Mouse (Mus musculus) megakaryocyte-erythroid progenitor cell, adult 5-6 weeks (primary cell): ENCODE measurements around the gene Polr1c. TPM values are rescaled to one million over a fixed set of nuclear protein-coding genes. Genes with fewer than 3 reads are reported as not detected.

Source experiments
- ATAC-seq: replicated peaks from 2 replicates; pipeline ENCODE4 v1.8.0; 2016; ENCODE audit warnings: mild to moderate bottlenecking, inconsistent platforms; ENCODE audit not compliant: severe bottlenecking, poor library complexity, low FRiP score, low TSS enrichment
- total RNA-seq, 2 experiments: library from RNA; stranded (forward) in 1 of 2; stranded (reverse) in 1 of 2; fragments of 200-1000, 215-1000 nt in 1 of 2; fragments of >200 nt in 1 of 2; fragmentation: Nextera tagmentation in 1 of 2; gene quantifications; 2 replicates each; pipeline ENCODE4 v1.2.3; 2014 to 2017

The Polr1c gene
- total RNA-seq, 2 experiments from 2014 or later, result 89.4 to 131 TPM

DNA sequence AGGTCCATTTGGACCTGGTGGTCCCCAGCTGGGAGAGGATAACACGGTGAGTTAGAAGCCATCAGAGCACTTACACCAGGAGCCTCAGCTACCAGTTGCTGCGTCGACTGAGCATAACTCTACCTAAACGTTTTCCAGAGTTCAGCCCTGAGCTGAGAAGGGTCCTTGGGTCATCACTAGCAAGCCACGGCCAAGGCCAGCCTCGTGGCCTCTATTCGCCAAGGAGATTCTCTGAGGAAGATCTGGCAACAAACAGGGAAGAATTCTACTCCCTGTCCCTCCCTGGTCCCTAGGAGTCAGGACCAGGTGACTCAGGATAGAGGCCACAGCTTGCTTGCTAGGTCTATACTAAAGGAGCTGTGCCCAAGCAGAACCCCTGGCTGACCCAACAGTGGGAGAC lies 19.7 kb upstream of the Polr1c start:
- no peak for ATAC-seq

DNA sequence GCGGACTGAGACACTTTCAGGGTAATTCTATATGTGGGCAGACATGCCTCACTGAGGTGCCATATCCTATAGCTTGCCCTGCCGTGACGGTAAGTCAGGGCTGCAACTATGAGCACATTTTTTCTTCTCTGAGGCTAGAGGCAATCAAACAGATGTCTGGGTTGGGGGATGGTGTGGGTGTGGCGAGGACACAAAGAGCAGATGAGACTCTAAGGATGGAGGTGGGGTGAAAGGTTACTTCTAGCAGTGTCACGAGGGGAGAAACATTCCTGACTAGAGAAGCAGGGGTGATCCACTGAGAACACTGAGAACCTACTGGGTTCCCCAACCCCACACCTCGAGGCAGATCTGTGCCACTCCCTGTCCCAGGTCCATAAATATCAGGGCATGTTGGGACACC lies 19.1 kb upstream of the Polr1c start:
- ATAC-seq, result no peak

DNA sequence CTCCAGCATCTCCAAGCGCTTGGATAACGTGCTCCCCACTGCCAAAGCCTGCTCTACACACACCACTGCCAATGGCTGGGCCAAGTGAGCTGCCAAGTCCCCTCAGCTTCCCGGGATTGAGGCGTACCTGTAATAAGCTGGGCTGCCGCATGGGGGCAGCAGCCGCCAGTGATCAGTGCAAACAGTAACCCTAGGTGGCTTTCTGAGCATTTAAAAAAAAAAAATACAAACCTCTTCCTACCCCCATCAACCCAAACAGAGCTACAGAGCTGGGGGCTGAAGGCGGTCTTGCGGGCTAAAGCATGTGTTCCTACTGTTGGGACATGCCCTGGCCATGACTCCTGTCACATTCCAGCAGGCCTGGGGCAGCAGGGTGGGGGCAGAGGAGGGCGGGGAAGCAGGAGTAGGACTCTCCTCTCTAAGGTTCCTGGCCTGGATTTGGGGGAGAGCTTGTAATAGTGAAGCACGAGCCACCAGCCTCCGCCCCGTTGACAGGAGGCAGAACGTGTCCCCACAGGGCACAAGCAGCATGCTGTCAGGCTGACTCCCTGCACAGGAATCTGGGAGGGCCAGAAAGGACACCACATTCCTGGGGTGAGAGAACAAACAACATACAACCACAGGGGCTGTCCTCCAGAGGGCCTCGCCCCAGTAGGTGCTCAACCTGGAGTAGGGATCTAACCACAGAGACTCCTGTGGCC lies 18.2 kb upstream of the Polr1c start:
- ATAC-seq, result peak; percentile 76

DNA sequence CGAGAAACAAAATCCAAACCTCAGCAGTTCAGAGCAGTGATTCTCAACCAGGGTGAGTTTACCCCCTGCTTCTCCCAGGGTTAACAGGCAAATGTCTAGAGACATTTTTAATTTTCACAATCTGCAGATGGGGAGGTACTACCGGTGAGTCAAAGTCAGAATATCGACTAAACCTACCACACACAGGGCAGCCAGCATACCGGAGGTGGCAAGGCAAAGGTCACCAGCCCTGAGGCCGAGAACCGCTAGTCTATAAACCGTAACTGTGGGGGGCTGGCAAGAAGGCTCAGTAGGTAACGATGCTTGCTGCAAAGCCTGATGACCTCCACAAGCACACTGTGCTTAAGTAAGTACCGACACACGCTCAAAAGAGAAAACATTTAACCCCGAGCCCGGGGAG lies 17.6 kb upstream of the Polr1c start:
- ATAC-seq, result no peak

DNA sequence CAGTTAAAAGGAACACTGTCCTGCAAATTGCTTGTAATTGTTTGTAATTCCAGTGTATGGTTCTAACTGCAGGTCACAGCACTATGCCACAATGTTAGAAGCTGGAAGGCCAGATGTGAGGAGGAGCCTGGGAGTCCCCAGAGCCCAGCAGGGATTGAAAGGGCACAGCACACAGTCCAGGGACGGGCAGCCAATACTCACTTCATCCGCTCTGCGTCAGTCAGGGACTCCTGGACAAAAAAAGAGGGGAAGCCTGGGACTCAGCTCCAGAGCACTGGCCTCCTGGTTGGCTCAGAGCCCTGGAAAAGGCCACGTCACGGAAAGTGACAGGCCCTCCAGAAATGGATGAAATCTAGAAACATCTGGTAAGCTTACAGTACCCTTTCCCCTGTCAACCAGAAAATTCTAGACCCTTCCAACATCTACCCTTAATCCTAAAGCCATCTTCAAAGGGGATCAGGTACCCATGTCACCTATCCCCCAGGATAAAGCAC lies 14.4 kb upstream of the Polr1c start:
- ATAC-seq, result no peak

DNA sequence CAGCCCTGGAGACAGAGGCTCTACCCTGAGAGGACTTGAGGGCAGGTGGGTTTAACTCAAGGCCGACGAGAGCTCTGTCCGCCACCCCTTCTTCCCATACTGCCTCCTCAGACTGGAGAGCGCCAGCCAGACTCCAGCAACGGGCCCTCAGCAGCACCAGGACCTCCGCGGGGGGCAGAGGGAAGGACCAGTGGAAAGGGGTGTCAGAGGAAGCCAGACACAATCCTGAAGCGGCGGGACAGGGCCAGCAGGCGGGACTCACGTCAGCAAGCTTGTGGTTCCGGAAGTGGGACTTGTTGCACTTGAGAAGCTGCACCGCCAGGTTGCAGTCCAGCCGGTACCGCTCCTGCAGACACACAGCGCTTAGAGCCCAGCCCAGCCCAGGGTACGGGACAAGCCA lies 11.8 kb upstream of the Polr1c start:
- no peak for ATAC-seq

DNA sequence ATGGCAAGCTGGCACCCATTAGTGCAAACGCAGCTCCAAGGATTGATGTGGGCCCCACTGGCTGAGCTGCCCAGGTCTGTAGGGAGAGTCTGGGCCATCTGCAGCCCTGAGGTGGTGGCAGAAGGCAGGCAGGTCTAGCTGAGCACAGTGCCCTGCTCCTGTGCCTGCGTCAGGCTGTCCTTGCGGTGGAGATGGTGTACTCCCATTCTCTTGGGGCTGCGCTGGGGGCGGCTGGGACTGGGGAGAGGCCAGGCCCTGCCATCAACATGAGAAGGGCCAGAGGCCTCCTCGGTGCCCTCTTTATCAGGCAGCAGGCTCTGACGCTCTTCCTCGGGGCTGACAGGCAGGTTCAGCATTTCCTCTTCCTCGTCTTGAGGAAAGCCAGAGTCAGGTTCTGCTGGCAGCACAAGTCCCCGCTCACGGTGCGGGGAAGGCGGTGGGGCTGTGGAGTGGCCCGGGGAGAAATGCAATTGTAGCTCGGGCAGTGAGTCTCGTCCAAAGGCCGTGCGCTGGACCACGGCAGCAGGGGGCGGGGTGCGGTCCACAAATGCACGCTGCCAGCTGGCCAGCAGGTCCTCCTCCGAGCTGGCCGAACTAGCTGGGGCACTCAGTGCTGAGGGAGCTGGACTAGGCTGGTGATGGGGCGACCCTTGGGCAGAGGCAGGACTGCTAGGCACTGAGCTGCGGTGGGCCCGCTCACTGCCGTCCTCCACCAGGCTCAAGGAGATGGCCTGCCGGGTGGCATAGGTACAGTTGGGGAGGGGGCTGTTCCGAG lies 10.6 kb upstream of the Polr1c start:
- ATAC-seq, result no peak

DNA sequence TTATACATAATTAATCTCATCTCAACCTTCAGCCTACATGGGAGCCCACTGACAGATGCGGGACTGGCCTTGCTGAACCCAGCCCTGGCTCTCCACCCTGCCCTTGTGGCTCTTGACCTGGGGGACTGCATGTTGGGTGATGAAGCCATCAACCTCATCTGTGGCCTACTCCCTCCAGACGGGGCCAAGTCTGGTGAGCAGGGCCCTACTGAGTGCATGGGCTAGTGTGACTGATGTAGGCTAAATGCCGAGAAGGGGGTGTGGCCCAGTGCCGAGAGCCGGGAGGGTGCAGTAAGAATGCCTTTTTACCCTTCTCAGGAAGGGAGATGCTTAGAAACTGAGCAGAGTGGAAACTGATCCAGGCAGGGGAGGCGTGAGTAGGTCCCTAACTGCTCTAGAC lies 7.3 kb upstream of the Polr1c start:
- no peak for ATAC-seq

DNA sequence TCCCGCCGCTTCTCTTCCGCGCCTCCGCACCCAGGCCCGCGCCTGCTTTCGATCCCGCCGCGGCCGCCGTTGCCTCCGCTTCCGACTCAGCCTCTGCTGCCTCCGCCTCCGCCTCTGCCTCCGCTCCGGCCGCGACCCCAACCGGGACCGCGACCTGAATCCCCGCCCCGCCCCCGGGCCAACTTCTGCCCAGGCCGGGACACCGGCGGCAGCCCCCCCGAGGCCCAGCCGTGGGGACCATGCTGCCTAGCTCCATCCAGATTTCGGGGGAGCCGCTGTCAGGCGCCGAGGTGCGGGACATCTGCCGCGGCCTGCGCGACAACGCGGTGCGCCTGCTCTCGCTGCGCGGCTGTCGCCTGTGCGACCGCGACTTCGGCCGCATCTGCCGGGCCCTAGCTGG lies 6.3 kb upstream of the Polr1c start:
- no peak for ATAC-seq

DNA sequence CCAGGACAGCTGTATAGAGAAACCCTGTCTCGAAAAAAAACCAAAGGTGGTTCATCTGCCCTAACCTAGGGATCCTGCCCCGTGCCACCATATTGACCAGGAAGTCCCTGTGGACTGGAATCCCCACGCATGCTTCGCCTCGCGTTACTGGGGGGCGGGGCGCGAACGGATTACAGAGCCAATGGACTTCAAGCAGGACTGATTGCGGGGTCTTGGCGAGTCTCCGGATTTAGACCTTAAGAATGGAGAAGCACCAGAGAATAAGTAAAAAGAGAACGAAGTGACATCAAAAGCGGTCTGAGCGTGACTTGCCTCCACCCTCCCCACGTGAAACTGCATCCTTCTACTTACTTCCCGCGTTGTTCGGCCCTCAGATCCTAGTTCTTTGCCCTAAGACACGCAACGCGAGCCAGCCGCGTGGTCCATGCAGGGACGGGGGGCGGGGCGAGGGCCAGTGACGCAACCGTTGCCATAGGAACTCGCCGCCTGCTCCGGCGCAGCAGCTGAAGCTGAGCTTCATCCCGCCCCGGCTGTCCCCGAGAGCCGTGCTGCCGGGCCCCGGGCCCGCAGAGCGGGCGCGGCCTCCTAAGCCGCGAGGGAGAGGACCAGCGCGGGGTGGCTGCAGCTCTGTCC lies 5.7 kb upstream of the Polr1c start, which contains the start of gene Lrrc73:
Lrrc73 (plus strand) TSS at position 80 of the 633 bp plus-strand sequence.
- ATAC-seq, result peak; percentile 70

DNA sequence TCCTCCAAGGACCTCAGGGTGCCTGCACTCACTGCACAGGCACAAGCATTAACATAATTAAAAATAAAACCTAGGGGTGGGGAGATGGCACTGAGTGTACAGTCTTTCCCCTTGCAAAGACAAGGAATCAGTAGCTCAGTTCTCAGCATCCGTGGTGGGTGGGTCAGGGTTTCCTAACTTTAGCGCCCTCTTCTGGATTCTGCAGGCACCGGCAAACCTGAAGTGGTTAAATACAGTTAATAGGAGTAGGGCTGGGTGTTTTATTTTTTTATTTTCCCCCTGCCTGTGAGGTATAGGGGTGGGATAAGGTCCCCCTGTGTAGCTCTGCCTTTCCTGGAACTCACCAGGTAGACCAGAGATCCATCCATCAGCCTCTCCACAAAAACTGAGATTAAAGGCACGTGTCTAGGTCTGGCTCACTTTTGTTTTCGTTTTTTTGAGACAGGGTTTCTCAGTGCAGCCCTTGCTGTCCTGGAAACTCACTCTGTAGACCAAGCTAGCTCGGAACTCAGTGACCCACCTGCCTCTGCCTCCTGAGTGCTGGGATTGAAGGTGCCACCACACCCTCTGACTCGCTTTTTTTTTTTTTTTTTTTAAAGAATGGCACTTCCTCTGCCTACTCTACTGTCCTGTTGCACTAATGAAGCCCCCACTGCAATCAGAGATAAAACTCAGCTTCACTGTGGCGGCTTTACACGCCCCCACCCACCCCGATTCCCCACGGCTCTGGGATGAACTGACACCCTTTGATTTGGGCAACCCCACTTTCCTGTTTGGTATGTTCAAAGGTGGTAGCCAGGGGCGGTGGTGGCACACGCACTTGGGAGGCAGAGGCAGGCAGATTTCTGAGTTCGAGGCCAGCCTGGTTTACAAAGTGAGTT lies 5.0 kb upstream of the Polr1c start:
- no peak for ATAC-seq

DNA sequence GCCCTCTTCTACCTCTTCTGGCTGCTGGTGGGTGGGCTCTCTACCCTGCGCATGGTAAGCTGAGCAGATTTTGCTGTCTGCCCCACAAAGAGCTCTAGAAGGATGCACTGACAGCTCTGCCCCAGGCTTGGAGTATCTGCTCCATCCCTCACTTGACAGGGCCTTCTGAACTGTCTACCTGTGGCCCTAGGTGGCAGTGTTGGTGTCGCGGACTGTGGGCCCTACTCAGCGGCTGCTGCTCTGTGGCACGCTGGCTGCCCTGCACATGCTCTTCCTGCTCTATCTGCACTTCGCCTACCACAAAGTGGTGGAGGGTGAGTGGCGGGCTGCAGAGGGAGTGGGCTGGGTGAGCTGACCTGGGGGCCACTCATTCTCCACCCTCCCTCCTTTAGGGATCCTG lies 3.3 kb upstream of the Polr1c start:
- ATAC-seq, result no peak

DNA sequence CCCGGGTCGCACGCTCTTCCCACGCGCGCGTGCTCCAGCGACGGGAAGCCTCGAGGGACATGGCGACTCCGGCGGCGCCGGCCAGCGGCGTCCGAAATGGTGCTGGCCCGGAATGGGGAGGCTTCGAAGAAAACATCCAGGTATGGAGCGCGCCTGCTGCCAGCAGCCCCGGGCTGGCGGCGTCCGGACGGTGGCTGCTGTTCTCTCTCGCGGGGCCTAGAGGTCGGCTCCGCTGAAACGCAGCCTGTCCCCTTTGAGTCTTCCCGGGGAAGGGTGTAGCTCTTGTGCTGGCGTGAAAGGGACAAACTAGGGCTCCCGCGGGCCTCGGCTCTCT lies 302 bp upstream of the Polr1c start:
- peak; percentile 8; the same call in 1 of the 2 replicates for ATAC-seq

DNA sequence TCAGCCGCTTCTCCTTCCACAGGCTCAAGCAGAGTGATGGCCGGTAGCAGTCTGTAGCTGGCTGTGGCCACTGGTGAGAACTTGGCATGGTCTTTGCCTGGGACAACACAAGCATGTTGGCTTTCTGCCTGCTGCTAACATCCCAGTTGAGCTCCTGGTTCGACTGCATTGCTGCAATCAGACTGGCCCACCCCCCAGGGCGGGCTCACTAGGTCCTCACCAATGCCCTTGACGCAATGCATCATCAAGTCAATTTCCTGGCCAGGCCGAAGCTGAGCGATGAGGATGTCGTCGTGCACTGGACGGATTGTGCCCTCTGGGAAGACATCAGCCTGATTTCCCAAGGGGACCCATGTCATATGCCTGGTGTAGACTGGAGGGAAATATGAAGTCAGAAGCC lies 3.3 kb downstream of the Polr1c start:
- no peak for ATAC-seq

DNA sequence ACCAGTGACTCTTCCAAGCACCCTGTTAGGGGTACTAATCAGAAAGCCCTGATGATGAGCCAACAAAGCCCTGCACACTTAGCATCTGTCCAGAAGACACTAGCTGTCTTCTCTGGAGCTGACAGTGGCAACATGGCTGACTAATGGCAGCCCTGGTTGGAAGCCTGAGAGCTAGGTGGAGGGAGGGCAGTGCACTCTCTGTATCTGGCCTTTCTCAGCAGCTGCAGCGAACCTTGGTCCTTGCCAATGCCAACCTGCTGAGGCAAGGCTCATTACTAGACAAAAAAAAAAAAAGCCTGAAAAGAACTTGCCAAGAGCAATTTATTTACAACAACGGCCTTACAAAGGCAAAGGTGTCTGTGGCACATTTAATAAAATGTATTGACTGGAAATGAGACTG lies 4.2 kb downstream of the Polr1c start:
- ATAC-seq, result no peak

DNA sequence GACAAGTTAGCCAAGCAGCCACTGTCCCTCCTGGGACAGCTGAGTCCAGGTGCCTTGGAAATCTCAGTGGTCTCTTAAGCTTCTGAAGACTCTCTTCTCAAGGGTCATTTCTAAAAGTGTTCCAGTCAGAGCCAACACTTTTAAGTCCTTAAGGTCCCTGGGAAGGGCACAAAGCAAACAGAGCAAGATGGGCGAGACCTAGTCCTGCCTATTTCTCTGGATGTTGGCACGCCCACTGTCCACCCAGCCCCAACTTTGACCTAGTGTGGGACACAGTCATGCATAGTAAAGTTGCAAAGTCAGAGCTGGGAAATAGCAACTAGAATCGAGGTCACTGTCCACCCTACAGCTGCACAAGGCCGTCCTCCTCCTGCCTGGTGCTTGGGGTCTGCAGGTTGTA lies 4.9 kb downstream of the Polr1c start:
- no peak for ATAC-seq

DNA sequence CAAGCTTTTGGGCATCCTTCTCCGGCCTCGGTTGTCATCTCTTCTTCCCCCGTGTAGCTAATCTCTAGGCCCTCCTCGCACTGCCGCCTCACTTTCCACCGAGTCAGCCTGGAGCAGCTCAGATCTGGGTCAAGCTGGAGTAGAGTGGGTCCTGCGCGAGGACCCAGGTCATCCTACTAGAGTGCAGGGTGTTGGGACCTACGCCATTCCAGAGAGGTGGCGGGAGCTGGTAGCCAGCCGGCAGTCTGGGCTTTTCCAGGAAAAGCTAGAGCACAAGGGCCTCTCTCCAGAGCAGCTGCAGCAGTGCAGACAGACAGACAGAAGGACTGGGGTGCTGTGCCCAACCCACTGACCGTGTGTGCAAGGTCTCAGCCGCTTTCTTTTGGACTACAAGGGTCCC lies 5.6 kb downstream of the Polr1c start:
- no peak for ATAC-seq

DNA sequence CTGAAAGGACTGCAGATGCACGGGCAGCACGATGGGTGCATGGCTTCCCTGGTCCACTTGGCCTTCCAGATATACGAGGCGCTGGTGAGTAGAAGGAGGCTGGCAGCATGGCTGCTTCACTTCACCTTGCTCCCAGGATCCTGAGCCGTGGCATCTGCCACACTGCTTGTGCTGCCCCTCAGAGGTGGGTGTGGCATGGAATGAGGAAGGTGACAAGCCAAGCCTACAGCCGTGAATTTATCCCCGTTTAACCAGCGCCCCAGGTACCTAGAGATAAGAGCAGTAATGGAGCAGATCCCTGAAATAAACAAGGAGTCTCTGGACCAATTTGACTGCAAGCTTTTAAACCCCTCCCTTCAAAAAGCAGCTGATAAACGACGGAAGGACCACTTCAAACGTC lies 6.4 kb downstream of the Polr1c start:
- no peak for ATAC-seq

DNA sequence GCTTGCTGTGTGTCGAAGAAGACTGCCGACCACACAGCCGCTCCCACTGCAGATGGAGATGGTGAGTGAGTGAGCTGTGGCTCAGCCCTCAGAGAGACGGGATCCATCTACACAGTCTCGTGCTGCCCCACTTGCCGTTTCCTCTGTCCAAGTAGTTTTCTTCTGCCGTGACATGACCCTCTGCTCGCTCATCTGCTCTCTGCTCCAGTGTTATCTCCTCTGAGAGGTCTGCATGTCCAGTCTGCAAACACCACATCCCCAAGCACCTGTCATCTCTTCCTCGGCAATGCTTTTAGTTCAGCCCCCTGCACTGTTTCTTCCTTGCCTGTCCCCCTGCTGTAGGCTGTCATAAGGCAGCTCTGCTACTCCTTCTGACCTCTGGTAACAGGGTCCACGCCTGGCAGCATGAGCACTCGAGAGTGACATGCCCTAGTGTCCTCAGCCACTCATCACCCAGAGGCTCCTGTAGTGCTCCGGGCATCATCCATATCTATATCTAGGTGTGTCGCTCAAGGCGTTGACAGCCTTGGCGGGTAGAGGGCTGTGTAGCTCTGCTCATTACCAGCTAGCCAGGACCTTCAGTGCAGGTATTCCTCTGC lies 8.2 kb downstream of the Polr1c start:
- ATAC-seq, result no peak
